Mouse (Mus musculus): Measurements from ENCODE around the gene Anks3. TPM values are rescaled to one million over a fixed set of nuclear protein-coding genes. Genes with fewer than 3 reads are reported as not detected.

Gene Anks3
- polyA plus RNA-seq (2015; fragmentation: Nextera tagmentation; extraction: Ambion mirVana): 54.1 and 55.9 TPM in 2 replicates

- WGBS: under 1% methylated on average over 72 of the region's 76 CpGs
- Histone ChIP-seq H3K4me1 (replicated peaks; ENCODE audit: insufficient read depth, low read length) (0 out of 2 replicates have a peak, but pooled peaks cover 3% of the 10 kb centered on the region), H3K9me3 (replicated peaks; ENCODE audit: low read length) (no peaks in the 10 kb centered on the region), H3K4me3 (replicated peaks; ENCODE audit: low read depth, low read length) (peak within 1 kb of the TSS; percentile 70), H3K4me2 (ENCODE audit: low read length) (peak within 1 kb of the TSS; percentile 89), H3K9ac (ENCODE audit: low read depth, low read length) (peak within 1 kb of the TSS; percentile 76), H3K36me3 (ENCODE audit: insufficient read depth, low read length) (no peaks in the 10 kb centered on the region), H3K27ac (peak within 1 kb of the TSS; percentile 84), H3K27me3 (ENCODE audit: insufficient read depth, low read length) (no peaks in the 10 kb centered on the region)
- peak; percentile 98 for DNase-seq (ENCODE audit: low spot score)
- peak; percentile 98 for ATAC-seq (replicated peaks; ENCODE audit: low FRiP score, low read depth)
- TF ChIP-seq CTCF (IDR thresholded peaks at IDR 0.05; ENCODE audit: low read depth): no peak; the same call in 1 of the 2 replicates
Observed at GRCm38 (mm10) chr16:4963797-4964709, at the start of gene Anks3. TSS of gene Anks3 (minus strand) at chr16:4964205.

- WGBS: under 1% methylated on average over 63 of the region's 63 CpGs
- Histone ChIP-seq H3K4me1 (replicated peaks; ENCODE audit: insufficient read depth, low read length) (peaks cover 8% of the 10 kb centered on the region), H3K27me3 (ENCODE audit: insufficient read depth, low read length) (no peaks in the 10 kb centered on the region), H3K36me3 (ENCODE audit: insufficient read depth, low read length) (peaks cover 33% of the 10 kb centered on the region), H3K4me3 (replicated peaks; ENCODE audit: low read depth, low read length) (peak within 1 kb of the TSS; percentile 75), H3K9ac (ENCODE audit: low read depth, low read length) (peak within 1 kb of the TSS; percentile 68), H3K9me3 (replicated peaks; ENCODE audit: low read length) (no peaks in the 10 kb centered on the region), H3K27ac (peak within 1 kb of the TSS; percentile 73), H3K4me2 (ENCODE audit: low read length) (peak within 1 kb of the TSS; percentile 87)
- peak; percentile 26; the same call in 1 of the 2 replicates for TF ChIP-seq CTCF (IDR thresholded peaks at IDR 0.05; ENCODE audit: low read depth)
- DNase-seq (ENCODE audit: low spot score) (peak; percentile 100), ATAC-seq (replicated peaks; ENCODE audit: low FRiP score, low read depth) (peak; percentile 98)
Observed at GRCm38 (mm10) chr16:5013054-5013838, 49.2 kb upstream of the Anks3 start, which contains the start of gene Rogdi. TSS of gene Rogdi (minus strand) at chr16:5013553.

DNA sequence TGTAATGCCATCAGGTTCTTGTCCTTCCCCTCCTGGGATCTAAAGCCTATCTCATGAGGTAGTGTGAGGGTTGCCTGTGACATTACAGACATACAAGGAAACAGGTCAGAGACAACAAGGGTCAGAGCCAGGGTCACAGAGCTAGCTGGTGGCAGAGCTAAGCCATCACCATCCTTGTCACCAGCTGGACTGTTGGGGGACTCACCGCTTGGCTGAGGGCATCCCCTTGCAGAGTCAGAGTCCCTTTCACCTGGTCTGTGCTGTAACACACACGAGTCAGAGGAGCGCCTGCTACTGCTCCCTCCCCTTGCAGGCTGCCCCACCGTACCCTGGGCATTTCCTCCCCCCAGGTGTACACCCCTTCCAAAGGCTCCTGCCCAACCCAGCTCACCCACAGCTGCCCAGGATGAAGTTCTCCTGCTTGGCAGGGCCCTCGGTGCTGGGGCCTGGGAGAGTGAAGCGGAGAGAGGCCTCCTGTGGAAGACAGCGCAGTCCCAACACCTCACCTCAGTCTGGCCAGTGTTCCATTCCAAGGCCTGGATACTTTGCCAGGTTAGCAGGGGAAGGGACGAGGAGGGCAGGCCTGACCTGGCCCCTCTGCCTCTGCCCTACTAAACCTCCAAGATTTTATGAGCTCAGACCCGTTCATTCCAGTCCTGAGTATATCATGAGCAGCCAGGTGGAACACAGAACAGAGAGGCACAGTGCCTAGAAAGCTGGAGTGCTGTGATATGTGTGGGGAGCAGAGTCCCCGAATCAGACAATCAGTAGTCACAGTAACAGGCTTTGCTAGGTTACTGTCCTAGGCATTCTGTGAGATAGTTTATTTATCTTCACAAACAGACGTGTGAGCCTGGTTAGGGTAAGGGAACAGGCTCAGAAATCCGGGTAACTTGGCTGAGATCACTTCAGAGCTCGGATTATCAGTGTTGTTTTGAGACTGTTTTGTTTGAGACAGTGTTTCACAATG lies 48.3 kb upstream of the Anks3 start:
- peak overlapping the region; percentile 87 for H3K4me2 ChIP-seq (ENCODE audit: low read length)
- peak overlapping the region; percentile 68 for H3K9ac ChIP-seq (ENCODE audit: low read depth, low read length)
- 40% methylated on average over 13 of the region's 13 CpGs for WGBS
- H3K9me3 ChIP-seq (replicated peaks; ENCODE audit: low read length): no peaks in the 10 kb centered on the region
- peaks cover 8% of the 10 kb centered on the region for H3K4me1 ChIP-seq (replicated peaks; ENCODE audit: insufficient read depth, low read length)
- TF ChIP-seq CTCF (IDR thresholded peaks at IDR 0.05; ENCODE audit: low read depth): no peak
- H3K36me3 ChIP-seq (ENCODE audit: insufficient read depth, low read length): peaks cover 25% of the 10 kb centered on the region
- ATAC-seq (replicated peaks; ENCODE audit: low FRiP score, low read depth) (no peak; the same call in 1 of the 2 replicates), DNase-seq (ENCODE audit: low spot score) (peak; percentile 18)
- H3K4me3 ChIP-seq (replicated peaks; ENCODE audit: low read depth, low read length): peak overlapping the region; percentile 75
- H3K27me3 ChIP-seq (ENCODE audit: insufficient read depth, low read length): no peaks in the 10 kb centered on the region
- H3K27ac ChIP-seq: peak overlapping the region; percentile 73

- 91% methylated on average over 7 of the region's 7 CpGs for WGBS
- H3K27ac ChIP-seq: no peak overlapping the region
- H3K36me3 ChIP-seq (ENCODE audit: insufficient read depth, low read length): peaks cover 18% of the 10 kb centered on the region
- no peak for TF ChIP-seq CTCF (IDR thresholded peaks at IDR 0.05; ENCODE audit: low read depth)
- no peaks in the 10 kb centered on the region for H3K9me3 ChIP-seq (replicated peaks; ENCODE audit: low read length)
- no peaks in the 10 kb centered on the region for H3K27me3 ChIP-seq (ENCODE audit: insufficient read depth, low read length)
- DNase-seq (ENCODE audit: low spot score) (no peak), ATAC-seq (replicated peaks; ENCODE audit: low FRiP score, low read depth) (no peak)
- no peak overlapping the region for H3K4me3 ChIP-seq (replicated peaks; ENCODE audit: low read depth, low read length)
- H3K9ac ChIP-seq (ENCODE audit: low read depth, low read length): no peak overlapping the region
- H3K4me1 ChIP-seq (replicated peaks; ENCODE audit: insufficient read depth, low read length): peaks cover 8% of the 10 kb centered on the region
- no peak overlapping the region for H3K4me2 ChIP-seq (ENCODE audit: low read length)
Observed at GRCm38 (mm10) chr16:5011285-5011684, 47.3 kb upstream of the Anks3 start.

DNA sequence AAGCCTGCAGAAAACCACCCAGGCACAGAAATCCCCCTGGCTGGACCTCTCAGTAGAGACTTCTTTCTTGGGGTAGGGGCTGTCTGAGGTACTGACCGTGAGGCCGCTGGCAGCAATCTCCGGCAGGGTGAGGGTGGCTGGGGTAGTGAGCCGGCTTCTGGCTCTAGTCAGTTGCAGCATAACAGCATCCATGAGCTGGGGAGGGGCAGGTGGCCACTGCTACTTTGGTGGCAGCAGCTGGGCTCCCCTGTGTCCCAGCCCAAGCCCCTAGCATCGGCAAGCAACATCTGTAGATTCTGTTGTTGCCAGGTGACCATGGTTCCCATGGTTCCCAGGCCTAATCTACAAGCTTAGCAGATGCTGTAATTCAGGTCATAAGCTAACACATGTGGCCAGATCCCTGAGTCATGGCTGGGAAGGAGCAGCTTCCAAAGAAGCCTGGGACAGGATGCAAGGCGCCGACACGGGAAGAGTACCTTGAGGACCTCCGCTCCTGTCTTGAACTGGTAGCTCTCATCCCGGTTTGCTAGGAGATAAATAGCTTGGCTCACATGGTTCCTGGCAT lies 46.4 kb upstream of the Anks3 start:
- Histone ChIP-seq H3K9ac (ENCODE audit: low read depth, low read length) (no peak overlapping the region), H3K4me1 (replicated peaks; ENCODE audit: insufficient read depth, low read length) (peaks cover 8% of the 10 kb centered on the region), H3K4me2 (ENCODE audit: low read length) (no peak overlapping the region), H3K27me3 (ENCODE audit: insufficient read depth, low read length) (no peaks in the 10 kb centered on the region), H3K27ac (no peak overlapping the region), H3K4me3 (replicated peaks; ENCODE audit: low read depth, low read length) (no peak overlapping the region), H3K36me3 (ENCODE audit: insufficient read depth, low read length) (peaks cover 10% of the 10 kb centered on the region; the same call in 1 of the 2 replicates), H3K9me3 (replicated peaks; ENCODE audit: low read length) (no peaks in the 10 kb centered on the region)
- WGBS: 92% methylated on average over 10 of the region's 10 CpGs
- DNase-seq (ENCODE audit: low spot score) (no peak), ATAC-seq (replicated peaks; ENCODE audit: low FRiP score, low read depth) (no peak)
- TF ChIP-seq CTCF (IDR thresholded peaks at IDR 0.05; ENCODE audit: low read depth): no peak
